Mouse (Mus musculus) embryonic facial prominence, embryonic 13.5 days (tissue): ENCODE data around the gene Maf. TPM values are rescaled to one million over a fixed set of nuclear protein-coding genes. Genes with fewer than 3 reads are reported as not detected.

Source experiments
- ATAC-seq: fragments of 200-750 bp; cut with Nextera tagmentation; 2 replicates; pipeline ENCODE4 v1.8.0; 2017; ENCODE audit warnings: low read depth; ENCODE audit not compliant: insufficient number of reproducible peaks, insufficient read depth, low FRiP score, low TSS enrichment
- H3K27ac ChIP-seq: fragments of 300-500 bp; sonication (generic); 2 replicates; pipeline ENCODE4 v1.5.1; 2015; ENCODE audit warnings: moderate library complexity, mild to moderate bottlenecking, inconsistent platforms
- H3K27me3 ChIP-seq: fragments of 300-500 bp; sonication (generic); 2 replicates; pipeline ENCODE4 v1.6.1; 2015; ENCODE audit warnings: mild to moderate bottlenecking, inconsistent platforms
- H3K36me3 ChIP-seq: fragments of 300-500 bp; sonication (generic); 2 replicates; pipeline ENCODE4 v1.6.1; 2015; ENCODE audit warnings: mild to moderate bottlenecking, inconsistent platforms
- H3K4me1 ChIP-seq: fragments of 300-500 bp; sonication (generic); 2 replicates; pipeline ENCODE4 v1.6.1; 2015; ENCODE audit warnings: inconsistent platforms
- H3K4me2 ChIP-seq: fragments of 300-500 bp; sonication (generic); 2 replicates; pipeline ENCODE4 v1.6.1; 2015; ENCODE audit warnings: moderate library complexity, mild to moderate bottlenecking, inconsistent platforms
- H3K4me3 ChIP-seq: fragments of 300-500 bp; sonication (generic); 2 replicates; pipeline ENCODE4 v1.5.1; 2015; ENCODE audit warnings: mild to moderate bottlenecking, inconsistent platforms
- H3K9ac ChIP-seq: fragments of 300-500 bp; sonication (generic); 2 replicates; pipeline ENCODE4 v1.6.1; 2015; ENCODE audit warnings: mild to moderate bottlenecking, inconsistent platforms
- H3K9me3 ChIP-seq: fragments of 300-500 bp; sonication (generic); 2 replicates; pipeline ENCODE4 v1.6.1; 2016; ENCODE audit warnings: inconsistent platforms
- WGBS: fragments of 180-500 bp; shearing (Covaris S2); methylation state at CpG from one replicate; pipeline ENCODE4 v1.1.7; 2015; ENCODE audit warnings: mixed read lengths; 5-methylcytosine and 5-hydroxymethylcytosine counted together
- polyA plus RNA-seq: library from polyadenylated mRNA; unstranded; fragments of >200 nt; fragmentation: Nextera tagmentation; extraction: Ambion mirVana; gene quantifications from 2 replicates; pipeline ENCODE4 v1.2.1, GENCODE M21; 2015

Maf gene
- polyA plus RNA-seq, 1 experiment from 2014 or later: 7.9 TPM

- H3K27me3 ChIP-seq: no peaks in the 10 kb centered on the region
- no peaks in the 10 kb centered on the region for H3K9me3 ChIP-seq
- WGBS: 84% methylated on average over 3 of the region's 3 CpGs
- no peaks in the 10 kb centered on the region for H3K4me1 ChIP-seq
- H3K4me2 ChIP-seq: no peak overlapping the region
- no peaks in the 10 kb centered on the region for H3K36me3 ChIP-seq
- H3K27ac ChIP-seq: no peak overlapping the region
- H3K9ac ChIP-seq: no peak overlapping the region
- no peak overlapping the region for H3K4me3 ChIP-seq
- no peak for ATAC-seq
Measured at GRCm38 (mm10) chr8:115726807-115727206, 19.2 kb upstream of the Maf start.

GRCm38 (mm10) chr8:115726231-115726630, 18.6 kb upstream of the Maf start:
- Histone ChIP-seq H3K36me3 (no peaks in the 10 kb centered on the region), H3K27me3 (no peaks in the 10 kb centered on the region), H3K9ac (no peak overlapping the region), H3K4me1 (no peaks in the 10 kb centered on the region), H3K4me3 (no peak overlapping the region), H3K27ac (no peak overlapping the region), H3K4me2 (no peak overlapping the region), H3K9me3 (no peaks in the 10 kb centered on the region)
- WGBS: 58% methylated on average over 4 of the region's 4 CpGs
- no peak for ATAC-seq

GRCm38 (mm10) chr8:115719126-115719525, 11.5 kb upstream of the Maf start:
- ATAC-seq: no peak
- no peak overlapping the region for H3K4me3 ChIP-seq
- 80% methylated on average over 7 of the region's 7 CpGs for WGBS

GRCm38 (mm10) chr8:115718621-115719020, 11.0 kb upstream of the Maf start:
- H3K27ac ChIP-seq: no peak overlapping the region
- H3K4me1 ChIP-seq: peaks cover 5% of the 10 kb centered on the region
- H3K4me2 ChIP-seq: no peak overlapping the region
- no peak for ATAC-seq
- no peak overlapping the region for H3K9ac ChIP-seq
- peaks cover 19% of the 10 kb centered on the region; the same call in 1 of the 2 replicates for H3K27me3 ChIP-seq
- no peaks in the 10 kb centered on the region for H3K9me3 ChIP-seq
- no peaks in the 10 kb centered on the region for H3K36me3 ChIP-seq
- no peak overlapping the region for H3K4me3 ChIP-seq
- WGBS: 88% methylated on average over 6 of the region's 6 CpGs

More at GRCm38 (mm10) chr8:115719126-115719525, 11.5 kb upstream of the Maf start:
- Histone ChIP-seq H3K4me2 (no peak overlapping the region), H3K27me3 (peaks cover 19% of the 10 kb centered on the region; the same call in 1 of the 2 replicates), H3K4me1 (peaks cover 5% of the 10 kb centered on the region), H3K9me3 (no peaks in the 10 kb centered on the region), H3K9ac (no peak overlapping the region), H3K27ac (no peak overlapping the region), H3K36me3 (no peaks in the 10 kb centered on the region)

GRCm38 (mm10) chr8:115715262-115715661, 7.7 kb upstream of the Maf start:
- Histone ChIP-seq H3K27ac (no peak overlapping the region), H3K4me2 (no peak overlapping the region), H3K36me3 (no peaks in the 10 kb centered on the region), H3K4me3 (no peak overlapping the region), H3K4me1 (peaks cover 9% of the 10 kb centered on the region), H3K27me3 (peaks cover 38% of the 10 kb centered on the region), H3K9me3 (no peaks in the 10 kb centered on the region), H3K9ac (no peak overlapping the region)
- 75% methylated on average over 4 of the region's 4 CpGs for WGBS
- no peak for ATAC-seq

GRCm38 (mm10) chr8:115711106-115711505, 3.5 kb upstream of the Maf start:
- Histone ChIP-seq H3K27ac (no peak overlapping the region), H3K9ac (no peak overlapping the region), H3K4me1 (peaks cover 16% of the 10 kb centered on the region), H3K9me3 (no peaks in the 10 kb centered on the region), H3K4me3 (no peak overlapping the region), H3K27me3 (peaks cover 31% of the 10 kb centered on the region), H3K36me3 (no peaks in the 10 kb centered on the region), H3K4me2 (no peak overlapping the region)
- 63% methylated on average over 11 of the region's 11 CpGs for WGBS
- no peak for ATAC-seq

- no peak overlapping the region for H3K27ac ChIP-seq
- 72% methylated on average over 8 of the region's 8 CpGs for WGBS
- no peak overlapping the region for H3K4me2 ChIP-seq
- H3K27me3 ChIP-seq: peaks cover 37% of the 10 kb centered on the region
- no peaks in the 10 kb centered on the region for H3K9me3 ChIP-seq
- H3K9ac ChIP-seq: no peak overlapping the region
- H3K4me1 ChIP-seq: peaks cover 16% of the 10 kb centered on the region
- no peak overlapping the region for H3K4me3 ChIP-seq
- ATAC-seq: no peak
- H3K36me3 ChIP-seq: no peaks in the 10 kb centered on the region
Measured at GRCm38 (mm10) chr8:115709931-115710330, 2.3 kb upstream of the Maf start.

GRCm38 (mm10) chr8:115708936-115709780, 1.6 kb upstream of the Maf start:
- ATAC-seq: no peak
- no peaks in the 10 kb centered on the region for H3K9me3 ChIP-seq
- 1% methylated on average over 19 of the region's 19 CpGs for WGBS
- H3K27me3 ChIP-seq: peaks cover 33% of the 10 kb centered on the region
- H3K4me2 ChIP-seq: peak overlapping the region; percentile 83
- peak overlapping the region; percentile 67 for H3K4me3 ChIP-seq
- H3K9ac ChIP-seq: 0 out of 2 replicates have a peak overlapping the region, but pooled peaks have one; percentile 3
- H3K4me1 ChIP-seq: peaks cover 16% of the 10 kb centered on the region
- no peaks in the 10 kb centered on the region for H3K36me3 ChIP-seq
- no peak overlapping the region; the same call in 1 of the 2 replicates for H3K27ac ChIP-seq

- Histone ChIP-seq H3K9me3 (no peaks in the 10 kb centered on the region), H3K9ac (peak overlapping the region; percentile 85), H3K27me3 (peaks cover 20% of the 10 kb centered on the region), H3K4me2 (peak overlapping the region; percentile 83), H3K36me3 (no peaks in the 10 kb centered on the region), H3K4me3 (peak overlapping the region; percentile 67), H3K27ac (peak overlapping the region; percentile 94), H3K4me1 (peaks cover 16% of the 10 kb centered on the region)
- ATAC-seq: peak; percentile 75
- WGBS: 0% methylated on average over 65 of the region's 76 CpGs
Measured at GRCm38 (mm10) chr8:115706861-115707730, 498 bp downstream of the Maf start.

- no peaks in the 10 kb centered on the region for H3K9me3 ChIP-seq
- H3K4me2 ChIP-seq: peak overlapping the region; percentile 83
- peak overlapping the region; percentile 94 for H3K27ac ChIP-seq
- H3K9ac ChIP-seq: peak overlapping the region; percentile 85
- H3K4me1 ChIP-seq: peaks cover 16% of the 10 kb centered on the region
- peaks cover 20% of the 10 kb centered on the region for H3K27me3 ChIP-seq
- peak overlapping the region; percentile 67 for H3K4me3 ChIP-seq
- ATAC-seq: peak; percentile 17; the same call in 1 of the 2 replicates
- WGBS: under 1% methylated on average over 32 of the region's 39 CpGs
- no peaks in the 10 kb centered on the region for H3K36me3 ChIP-seq
Measured at GRCm38 (mm10) chr8:115706411-115706860, 1.2 kb downstream of the Maf start.

GRCm38 (mm10) chr8:115705591-115706110, 1.9 kb downstream of the Maf start:
- Histone ChIP-seq H3K27me3 (peaks cover 16% of the 10 kb centered on the region), H3K4me1 (peaks cover 11% of the 10 kb centered on the region; the same call in 1 of the 2 replicates), H3K4me3 (peak overlapping the region; percentile 67), H3K36me3 (no peaks in the 10 kb centered on the region), H3K9me3 (no peaks in the 10 kb centered on the region), H3K9ac (peak overlapping the region; percentile 85), H3K27ac (peak overlapping the region; percentile 60), H3K4me2 (peak overlapping the region; percentile 83)
- 2% methylated on average over 36 of the region's 36 CpGs for WGBS
- no peak for ATAC-seq
